Comparison of ENCODE assay signal across 9 mouse cellular contexts in genomic region chr9:66240991-66241390, GRCm38 (mm10).
DNase-seq lines count a peak whose midpoint lies in the region; ATAC-seq and TF ChIP-seq lines count a peak whose summit lies in the region.
"Had no signal": no experiment of that assay in that cellular context is flagged by ENCODE, and none has a peak within 500 bp of the region (broad histone marks: within the 10 kb centered on the region; RNA-seq: fewer than 3 reads in every experiment).

No protein-coding gene starts in this region.

- ATAC-seq in G1E (ENCODE audit: extremely low read depth, insufficient number of reproducible peaks, low FRiP score, poor library complexity, severe bottlenecking), result no peak
- peak; percentile 56 for ATAC-seq in megakaryocyte progenitor cell, adult 5-6 weeks (replicated peaks; ENCODE audit: poor library complexity)

- DNase-seq in layer of hippocampus, postnatal 14 days (ENCODE audit: low spot score in 2 of 2), result peak; percentile 14 to 15
- no peak for DNase-seq in layer of hippocampus, adult 11-12 months (ENCODE audit: low spot score)
- peak; percentile 56 for DNase-seq in G1E (ENCODE audit: low spot score)
- DNase-seq in c-Kit-positive CD71-positive TER-119-negative erythroid progenitor cells, embryonic 14.5 days (ENCODE audit: low read depth), result peak; percentile 40
- peak; percentile 48 to 65 for DNase-seq in gastrocnemius, adult 8-10 months (ENCODE audit: low spot score in 2 of 2)
- DNase-seq in right cerebral cortex, adult 18-20 months, result no peak
- DNase-seq in thymus, postnatal 25 days, result no peak

- peaks cover 54% of the 10 kb centered on the region for H3K4me1 ChIP-seq in G1E (ENCODE audit: insufficient read depth, low read depth, low read length)

- TF ChIP-seq CTCF in G1E (IDR thresholded peaks at IDR 0.05; ENCODE audit: low read depth, low read length), result peak; percentile 64; the same call in 1 of the 2 replicates

- H3K27me3 ChIP-seq in G1E (ENCODE audit: insufficient read depth, low read length), result no peaks in the 10 kb centered on the region

- H3K9me3 ChIP-seq in G1E (replicated peaks), result no peaks in the 10 kb centered on the region
- H3K9me3 ChIP-seq: megakaryocyte, embryonic 14.5 days had no signal

- H3K4me3 ChIP-seq in G1E (ENCODE audit: low read depth, low read length), result no peak overlapping the region

- H3K36me3 ChIP-seq in G1E (replicated peaks), result peaks cover 59% of the 10 kb centered on the region

Comparison
In these comparisons a context has a peak if more than half of its experiments do, and no peak if none do; other contexts are left out.
1. DNase-seq: peak in layer of hippocampus, postnatal 14 days (2 of 2), G1E (single experiment), c-Kit-positive CD71-positive TER-119-negative erythroid progenitor cells, embryonic 14.5 days (single experiment) and gastrocnemius, adult 8-10 months (2 of 2); none in layer of hippocampus, adult 11-12 months (single experiment), right cerebral cortex, adult 18-20 months (single experiment) and thymus, postnatal 25 days (single experiment).